Mouse (Mus musculus): Measurements from ENCODE around the gene Dohh.

GRCm38 (mm10) chr10:81408424-81408729 lies 24.1 kb downstream of the Dohh start:
- TF ChIP-seq CTCF (IDR thresholded peaks at IDR 0.05; ENCODE audit: borderline replicate concordance, extremely low read depth, insufficient read depth, insufficient read length) (no peak), POLR2A (IDR thresholded peaks at IDR 0.05; ENCODE audit: borderline replicate concordance, extremely low read depth, insufficient read depth, insufficient read length, poor library complexity, severe bottlenecking) (no peak)
